Mouse (Mus musculus): ENCODE measurements around the gene Sptlc3. TPM values are rescaled to one million over a fixed set of nuclear protein-coding genes. Genes with fewer than 3 reads are reported as not detected.

Gene Sptlc3
- polyA plus RNA-seq, 1 experiment: not detected

DNA sequence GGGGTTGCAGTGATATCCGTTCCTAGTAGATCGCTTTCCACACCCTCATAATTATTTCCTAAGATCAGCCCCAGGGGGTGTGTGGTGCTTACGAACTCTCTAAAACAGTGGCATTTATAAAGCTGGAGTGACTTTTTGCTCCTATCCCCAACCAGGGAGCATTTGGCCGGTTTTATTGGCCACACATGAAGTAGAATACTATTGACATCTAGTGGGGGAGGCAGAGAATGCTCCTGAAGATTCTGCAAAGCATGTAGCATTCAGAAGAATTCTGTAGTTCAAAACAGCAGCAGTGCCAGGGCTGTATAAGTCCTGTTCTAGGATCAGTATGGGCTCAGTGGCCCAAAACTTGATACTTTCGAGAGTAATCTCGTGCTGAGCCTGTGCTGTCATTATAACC, 89.1 kb downstream of the Sptlc3 start:
- TF ChIP-seq MYOG (IDR thresholded peaks at IDR 0.05; ENCODE audit: control insufficient read depth, extremely low read depth, insufficient read length): no peak
- no peak for TF ChIP-seq FOSL1 (IDR thresholded peaks at IDR 0.05; ENCODE audit: insufficient read depth, low read length, poor library complexity, severe bottlenecking)
- TF ChIP-seq MAX (IDR thresholded peaks at IDR 0.05): no peak
- no peak for TF ChIP-seq CTCF (IDR thresholded peaks at IDR 0.05; ENCODE audit: control insufficient read depth, insufficient read depth, insufficient read length)
- no peak for TF ChIP-seq CEBPB (IDR thresholded peaks at IDR 0.05; ENCODE audit: low read depth)
- no peak for TF ChIP-seq USF1 (IDR thresholded peaks at IDR 0.05; ENCODE audit: low read depth)
- TF ChIP-seq MYOD1 (IDR thresholded peaks at IDR 0.05; ENCODE audit: control insufficient read depth, insufficient read length, low read depth): no peak
- Histone ChIP-seq H3K27me3 (ENCODE audit: control insufficient read depth, insufficient read depth, insufficient read length) (no peaks in the 10 kb centered on the region), H3K4me3 (ENCODE audit: insufficient read depth, poor library complexity, severe bottlenecking) (no peak overlapping the region), H3K79me2 (ENCODE audit: control insufficient read depth, insufficient read depth) (no peaks in the 10 kb centered on the region), H3K36me3 (ENCODE audit: control insufficient read depth, insufficient read depth) (no peaks in the 10 kb centered on the region), H3ac (ENCODE audit: control insufficient read depth, insufficient read length, low read depth) (no peak overlapping the region), H3K79me3 (ENCODE audit: low read depth) (no peaks in the 10 kb centered on the region)

DNA sequence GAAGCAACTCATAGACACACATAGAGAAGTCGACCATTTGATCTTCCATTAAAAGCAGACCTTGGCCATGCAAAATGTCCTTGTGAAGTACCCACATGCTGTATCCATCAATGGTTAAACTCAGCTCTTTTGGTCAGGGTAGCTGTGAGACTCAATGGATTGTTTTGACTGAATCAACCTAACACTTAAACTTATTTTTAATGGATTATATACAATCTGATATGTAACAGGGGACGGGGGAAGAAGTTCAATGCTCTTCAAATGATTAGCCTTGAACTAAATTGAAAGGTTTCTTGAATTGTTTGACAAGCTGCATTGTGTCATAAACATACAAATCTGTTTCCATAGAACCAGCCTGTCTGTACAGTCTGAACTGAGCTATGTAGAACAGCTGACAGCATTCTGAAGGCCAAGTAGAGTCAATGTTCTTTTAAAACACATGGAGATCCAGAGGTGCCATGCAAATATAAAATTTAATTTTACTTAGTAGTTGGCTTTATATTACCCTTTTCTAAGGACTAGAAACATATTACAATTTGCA, 94.0 kb downstream of the Sptlc3 start:
- no peak overlapping the region for H3K4me3 ChIP-seq (ENCODE audit: insufficient read depth, poor library complexity, severe bottlenecking)
- TF ChIP-seq USF1 (IDR thresholded peaks at IDR 0.05; ENCODE audit: low read depth): no peak
- TF ChIP-seq FOSL1 (IDR thresholded peaks at IDR 0.05; ENCODE audit: insufficient read depth, low read length, poor library complexity, severe bottlenecking): no peak
- no peak for TF ChIP-seq MYOG (IDR thresholded peaks at IDR 0.05; ENCODE audit: control insufficient read depth, extremely low read depth, insufficient read length)
- TF ChIP-seq MAX (IDR thresholded peaks at IDR 0.05): no peak
- TF ChIP-seq CTCF (IDR thresholded peaks at IDR 0.05; ENCODE audit: control insufficient read depth, insufficient read depth, insufficient read length): no peak
- no peak for TF ChIP-seq MYOD1 (IDR thresholded peaks at IDR 0.05; ENCODE audit: control insufficient read depth, insufficient read length, low read depth)
- TF ChIP-seq CEBPB (IDR thresholded peaks at IDR 0.05; ENCODE audit: low read depth): no peak

DNA sequence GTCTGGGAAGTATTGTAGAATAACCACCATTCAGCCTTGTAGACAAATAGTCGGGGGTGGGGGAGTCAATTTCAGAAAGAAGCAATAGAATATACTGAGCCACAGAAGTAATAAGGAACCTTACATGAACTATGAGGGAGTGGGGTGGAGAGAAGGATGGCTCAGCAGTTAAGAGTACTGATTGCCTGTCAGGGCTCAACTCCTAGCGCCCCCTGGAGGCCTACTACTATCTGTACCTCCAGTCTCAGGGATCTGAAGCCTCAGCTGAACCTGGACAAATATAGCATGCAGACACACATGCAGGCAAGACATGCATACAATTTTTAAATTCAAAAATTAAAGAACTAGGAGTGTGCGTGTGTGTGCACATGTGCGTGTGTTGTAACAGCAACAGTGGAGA, 96.2 kb downstream of the Sptlc3 start:
- TF ChIP-seq MYOG (IDR thresholded peaks at IDR 0.05; ENCODE audit: control insufficient read depth, extremely low read depth, insufficient read length): no peak
- Histone ChIP-seq H3K4me3 (ENCODE audit: insufficient read depth, poor library complexity, severe bottlenecking) (no peak overlapping the region), H3K79me2 (ENCODE audit: control insufficient read depth, insufficient read depth) (no peaks in the 10 kb centered on the region)

More for the DNA sequence above, 94.0 kb downstream of the Sptlc3 start:
- H3K79me3 ChIP-seq (ENCODE audit: low read depth): no peaks in the 10 kb centered on the region
- no peaks in the 10 kb centered on the region for H3K36me3 ChIP-seq (ENCODE audit: control insufficient read depth, insufficient read depth)
- H3K79me2 ChIP-seq (ENCODE audit: control insufficient read depth, insufficient read depth): no peaks in the 10 kb centered on the region
- H3ac ChIP-seq (ENCODE audit: control insufficient read depth, insufficient read length, low read depth): no peak overlapping the region
- H3K27me3 ChIP-seq (ENCODE audit: control insufficient read depth, insufficient read depth, insufficient read length): no peaks in the 10 kb centered on the region

DNA sequence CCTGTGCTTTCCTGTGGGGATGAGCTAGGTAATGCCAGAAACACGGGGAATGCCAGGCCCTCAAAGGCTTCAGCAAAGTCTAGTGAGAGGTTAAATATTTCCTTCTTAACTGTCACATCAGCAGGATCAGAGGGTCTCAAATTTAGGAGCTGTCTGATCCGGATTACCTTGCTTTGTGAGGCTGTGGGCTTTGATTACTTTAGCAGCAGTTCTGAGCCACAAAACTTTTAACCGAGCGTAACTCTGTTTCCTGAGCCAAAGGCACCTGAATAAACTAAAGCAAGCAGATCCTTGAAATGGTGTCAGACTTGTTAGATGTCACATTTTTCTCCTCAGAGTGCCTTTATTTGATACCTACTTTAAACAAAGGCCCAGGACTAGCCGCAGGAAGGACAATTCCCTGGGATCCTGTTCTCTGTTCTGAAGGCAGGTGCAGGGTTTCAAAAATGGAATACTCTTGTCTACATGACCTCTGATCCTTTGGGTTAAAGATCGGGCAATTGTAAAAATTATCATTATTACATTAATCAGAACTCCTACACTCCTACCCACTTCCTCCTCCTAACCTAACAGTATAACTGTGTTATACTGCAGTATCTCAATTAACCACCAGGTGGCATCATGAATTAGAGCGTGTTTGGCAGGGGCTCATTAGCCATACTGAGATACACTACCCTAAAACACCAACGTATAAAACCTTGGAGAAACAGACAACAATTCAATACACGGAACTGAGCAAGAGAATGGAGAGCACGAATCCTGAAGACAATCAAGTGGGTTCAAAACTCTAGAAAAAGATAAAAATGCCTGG, 97.4 kb downstream of the Sptlc3 start:
- no peaks in the 10 kb centered on the region for H3K79me2 ChIP-seq (ENCODE audit: control insufficient read depth, insufficient read depth)
- no peaks in the 10 kb centered on the region for H3K79me3 ChIP-seq (ENCODE audit: low read depth)
- no peaks in the 10 kb centered on the region for H3K27me3 ChIP-seq (ENCODE audit: control insufficient read depth, insufficient read depth, insufficient read length)
- TF ChIP-seq CTCF (IDR thresholded peaks at IDR 0.05; ENCODE audit: control insufficient read depth, insufficient read depth, insufficient read length) (peak; percentile 4), MYOG (IDR thresholded peaks at IDR 0.05; ENCODE audit: control insufficient read depth, extremely low read depth, insufficient read length) (no peak), FOSL1 (IDR thresholded peaks at IDR 0.05; ENCODE audit: insufficient read depth, low read length, poor library complexity, severe bottlenecking) (no peak)
- H3K4me3 ChIP-seq (ENCODE audit: insufficient read depth, poor library complexity, severe bottlenecking): no peak overlapping the region
- H3ac ChIP-seq (ENCODE audit: control insufficient read depth, insufficient read length, low read depth): no peak overlapping the region
- no peaks in the 10 kb centered on the region for H3K36me3 ChIP-seq (ENCODE audit: control insufficient read depth, insufficient read depth)

More for the DNA sequence above, 96.2 kb downstream of the Sptlc3 start:
- Histone ChIP-seq H3K79me3 (ENCODE audit: low read depth) (no peaks in the 10 kb centered on the region), H3ac (ENCODE audit: control insufficient read depth, insufficient read length, low read depth) (no peak overlapping the region), H3K27me3 (ENCODE audit: control insufficient read depth, insufficient read depth, insufficient read length) (no peaks in the 10 kb centered on the region), H3K36me3 (ENCODE audit: control insufficient read depth, insufficient read depth) (no peaks in the 10 kb centered on the region)

DNA sequence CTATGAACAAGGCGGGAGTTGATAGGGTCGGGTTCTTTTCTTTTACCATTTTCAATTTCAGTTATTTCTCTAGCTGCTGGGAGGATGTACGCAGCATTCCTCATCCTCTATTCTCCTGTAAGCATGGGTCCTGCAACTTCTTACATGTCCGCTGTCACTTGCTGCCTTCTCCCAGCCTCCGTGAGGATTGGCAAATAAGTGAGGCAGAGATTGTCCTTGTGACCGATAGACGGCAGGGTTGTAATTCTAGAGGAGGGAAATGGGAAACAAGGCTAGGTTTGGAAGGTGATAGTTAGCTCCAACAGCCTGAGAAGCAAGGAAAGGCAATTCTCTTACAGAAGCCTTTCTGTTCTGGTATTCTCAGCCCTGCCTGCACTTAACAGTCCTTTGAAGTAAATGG, 98.4 kb downstream of the Sptlc3 start:
- Histone ChIP-seq H3K36me3 (ENCODE audit: control insufficient read depth, insufficient read depth) (no peaks in the 10 kb centered on the region), H3K27me3 (ENCODE audit: control insufficient read depth, insufficient read depth, insufficient read length) (no peaks in the 10 kb centered on the region), H3ac (ENCODE audit: control insufficient read depth, insufficient read length, low read depth) (no peak overlapping the region), H3K79me2 (ENCODE audit: control insufficient read depth, insufficient read depth) (no peaks in the 10 kb centered on the region), H3K79me3 (ENCODE audit: low read depth) (no peaks in the 10 kb centered on the region), H3K4me3 (ENCODE audit: insufficient read depth, poor library complexity, severe bottlenecking) (no peak overlapping the region)
- TF ChIP-seq USF1 (IDR thresholded peaks at IDR 0.05; ENCODE audit: low read depth) (no peak), MAX (IDR thresholded peaks at IDR 0.05) (no peak), MYOG (IDR thresholded peaks at IDR 0.05; ENCODE audit: control insufficient read depth, extremely low read depth, insufficient read length) (no peak), CEBPB (IDR thresholded peaks at IDR 0.05; ENCODE audit: low read depth) (no peak), FOSL1 (IDR thresholded peaks at IDR 0.05; ENCODE audit: insufficient read depth, low read length, poor library complexity, severe bottlenecking) (no peak), MYOD1 (IDR thresholded peaks at IDR 0.05; ENCODE audit: control insufficient read depth, insufficient read length, low read depth) (no peak), CTCF (IDR thresholded peaks at IDR 0.05; ENCODE audit: control insufficient read depth, insufficient read depth, insufficient read length) (no peak)

DNA sequence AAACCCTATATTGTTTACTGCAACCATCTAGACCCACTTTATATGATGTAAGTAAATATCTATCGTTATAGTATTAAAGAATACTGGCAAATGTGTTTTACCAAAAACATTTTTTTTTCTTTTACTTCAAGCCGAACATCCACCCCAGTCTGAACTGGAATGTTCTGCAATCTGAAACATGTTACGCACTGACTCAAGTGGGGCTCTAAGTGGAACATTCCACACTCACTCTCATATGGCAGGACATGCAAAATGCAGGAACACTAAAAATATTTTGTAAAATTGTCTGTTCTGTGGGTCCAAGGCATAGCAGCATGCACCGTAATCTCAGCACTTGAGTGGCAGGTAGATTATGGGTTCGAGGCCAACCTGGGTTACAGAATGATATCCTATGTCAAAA, 103.5 kb downstream of the Sptlc3 start:
- no peaks in the 10 kb centered on the region for H3K79me3 ChIP-seq (ENCODE audit: low read depth)
- no peaks in the 10 kb centered on the region for H3K27me3 ChIP-seq (ENCODE audit: control insufficient read depth, insufficient read depth, insufficient read length)
- no peaks in the 10 kb centered on the region for H3K36me3 ChIP-seq (ENCODE audit: control insufficient read depth, insufficient read depth)
- no peak overlapping the region for H3K4me3 ChIP-seq (ENCODE audit: insufficient read depth, poor library complexity, severe bottlenecking)
- TF ChIP-seq MYOG (IDR thresholded peaks at IDR 0.05; ENCODE audit: control insufficient read depth, extremely low read depth, insufficient read length): no peak
- TF ChIP-seq CEBPB (IDR thresholded peaks at IDR 0.05; ENCODE audit: low read depth): no peak
- TF ChIP-seq USF1 (IDR thresholded peaks at IDR 0.05; ENCODE audit: low read depth): no peak
- no peak for TF ChIP-seq CTCF (IDR thresholded peaks at IDR 0.05; ENCODE audit: control insufficient read depth, insufficient read depth, insufficient read length)
- no peak for TF ChIP-seq FOSL1 (IDR thresholded peaks at IDR 0.05; ENCODE audit: insufficient read depth, low read length, poor library complexity, severe bottlenecking)
- no peak for TF ChIP-seq MYOD1 (IDR thresholded peaks at IDR 0.05; ENCODE audit: control insufficient read depth, insufficient read length, low read depth)
- no peak for TF ChIP-seq MAX (IDR thresholded peaks at IDR 0.05)
- H3ac ChIP-seq (ENCODE audit: control insufficient read depth, insufficient read length, low read depth): no peak overlapping the region
- no peaks in the 10 kb centered on the region for H3K79me2 ChIP-seq (ENCODE audit: control insufficient read depth, insufficient read depth)
